Mouse (Mus musculus): ENCODE data around the gene Zfp1.
A peak's percentile ranks its signal among the peaks of the same experiment; 100 is the strongest.

Gene Zfp1

DNA sequence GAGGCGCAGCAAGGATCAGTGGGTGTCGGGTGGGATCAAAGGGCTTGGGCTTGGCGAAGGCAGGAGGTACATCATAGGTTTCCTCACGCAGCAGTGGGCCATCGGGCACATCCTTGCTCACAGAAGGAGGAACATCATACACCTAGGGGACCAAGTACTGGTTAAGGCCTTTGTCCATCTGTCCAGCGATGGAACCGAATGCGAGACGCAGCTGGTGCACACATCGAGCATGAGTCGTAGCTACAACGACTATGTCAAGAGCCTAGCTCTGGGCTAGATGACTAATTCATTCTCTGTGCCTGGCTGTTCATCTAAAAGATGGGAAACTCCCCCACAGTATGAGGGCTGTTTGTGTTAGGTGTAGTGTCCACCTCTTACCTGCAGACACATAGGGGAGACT is 71.1 kb downstream of the Zfp1 start:
- peak in 1 of 2 experiments; percentile 1 for DNase-seq

DNA sequence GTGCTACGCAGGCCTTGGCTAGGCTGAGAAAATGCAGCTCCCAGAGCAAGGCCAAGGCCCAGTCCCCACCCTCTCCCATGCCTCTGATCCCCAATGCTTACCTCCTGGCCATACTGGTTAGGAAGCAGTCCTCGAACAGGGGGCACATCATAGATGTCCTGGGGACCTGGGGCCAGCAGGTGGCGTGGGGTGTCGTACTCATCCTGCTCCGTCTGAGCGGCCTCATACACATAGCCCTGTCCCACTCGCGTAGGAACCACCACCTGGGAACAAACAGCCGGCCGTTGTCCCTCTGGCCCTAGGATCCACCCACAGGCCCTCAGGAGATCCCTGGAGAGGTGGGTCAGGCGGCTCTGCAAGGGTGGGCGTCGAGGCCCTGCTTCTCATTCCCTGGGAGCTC is 72.3 kb downstream of the Zfp1 start:
- DNase-seq = no peak

DNA sequence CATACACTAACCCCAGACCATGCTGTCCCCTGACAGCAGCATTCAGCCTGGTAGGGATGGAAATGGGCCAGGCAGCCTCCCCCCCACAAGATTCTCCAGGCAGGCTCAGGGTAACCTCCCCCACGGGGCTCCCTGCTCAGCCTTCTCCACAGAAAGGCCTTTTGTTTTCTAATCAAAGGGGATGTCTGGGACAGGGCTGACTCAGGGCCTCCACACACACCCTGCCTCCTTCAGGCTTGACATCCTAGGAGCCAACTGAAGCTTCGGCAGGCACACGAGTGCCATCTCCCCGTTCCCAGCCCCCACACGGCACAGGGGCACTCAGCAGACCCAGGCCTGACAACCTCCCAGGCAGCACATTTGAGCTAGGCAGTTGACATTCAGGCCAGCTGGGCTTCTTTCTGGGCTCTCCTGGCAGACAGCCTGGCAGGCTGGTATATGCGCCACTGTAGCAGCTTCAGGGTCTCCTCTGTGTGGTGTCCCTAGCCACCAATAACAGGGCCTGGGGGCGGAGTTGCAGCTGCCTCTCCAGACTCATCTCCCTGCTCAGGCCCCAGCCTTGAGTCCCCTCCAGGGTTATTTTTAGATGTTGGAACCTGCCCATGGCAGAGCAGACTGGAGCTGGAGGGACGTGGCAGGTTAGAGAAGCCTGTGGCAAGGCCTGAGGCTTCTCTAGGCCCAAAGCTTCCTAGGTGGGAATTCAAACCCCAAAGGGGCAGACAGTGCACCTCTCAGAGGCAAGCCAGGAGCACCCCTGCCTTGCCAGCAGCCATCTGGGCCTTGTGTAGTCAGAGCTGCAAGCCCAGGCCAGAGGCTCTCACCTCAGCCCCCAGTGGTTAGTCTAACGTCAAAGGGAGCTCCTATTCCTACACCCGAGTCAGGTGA is 73.6 kb downstream of the Zfp1 start:
- peak in 1 of 2 experiments; percentile 4 for DNase-seq

DNA sequence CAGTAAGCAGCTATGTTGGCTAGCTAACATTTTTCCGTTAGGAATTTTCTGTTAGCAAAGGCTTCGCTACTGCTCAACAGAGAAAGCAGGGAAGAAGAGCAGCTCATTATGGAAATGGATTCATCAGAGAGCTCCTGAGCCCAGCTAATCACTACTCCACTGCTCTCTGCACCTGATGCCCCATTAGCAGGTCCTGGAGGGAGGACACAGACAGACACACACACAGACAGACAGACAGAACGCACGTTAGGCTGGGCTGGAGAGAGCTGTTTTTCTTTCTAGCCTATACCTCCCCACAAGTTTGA is 74.2 kb downstream of the Zfp1 start:
- DNase-seq = no peak

DNA sequence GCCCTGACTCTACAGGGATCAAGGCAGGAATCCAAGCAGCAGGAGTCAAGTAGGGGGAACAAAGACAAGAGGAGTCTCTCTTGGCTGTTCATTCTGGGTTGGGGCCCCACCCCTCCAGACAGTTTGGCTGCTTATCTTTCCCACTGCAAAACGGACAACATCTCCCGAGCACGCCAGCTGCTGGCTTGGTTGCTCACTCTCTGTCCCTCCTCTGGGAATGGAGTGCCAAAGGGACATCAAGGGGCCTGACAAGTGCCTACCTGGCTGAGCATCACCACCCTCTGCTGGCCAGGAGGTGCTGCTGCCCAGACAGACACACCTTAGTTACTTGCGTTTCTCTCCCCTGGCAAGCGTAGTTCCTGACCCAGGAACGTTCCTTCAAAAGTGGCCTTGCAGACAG is 74.7 kb downstream of the Zfp1 start:
- no peak for DNase-seq

DNA sequence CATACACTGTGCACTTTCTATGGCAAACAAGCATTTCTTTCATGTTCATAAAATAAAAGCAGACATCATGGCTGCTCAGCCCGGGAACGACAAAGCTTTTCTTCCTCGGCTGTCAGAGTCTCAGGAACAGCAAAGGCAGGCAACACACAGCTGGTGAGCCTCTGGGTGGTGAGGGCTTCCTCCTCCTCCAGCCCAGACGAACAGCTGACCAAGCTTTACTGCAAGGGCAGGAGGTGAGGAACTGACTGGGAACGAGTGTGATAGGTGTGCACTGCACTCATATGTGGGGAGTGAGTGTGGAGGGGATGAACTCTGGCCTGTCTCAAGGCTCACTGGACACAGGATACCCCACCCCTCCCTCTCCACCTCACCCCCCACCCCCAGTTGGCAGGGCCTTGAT is 75.7 kb downstream of the Zfp1 start:
- DNase-seq = no peak

DNA sequence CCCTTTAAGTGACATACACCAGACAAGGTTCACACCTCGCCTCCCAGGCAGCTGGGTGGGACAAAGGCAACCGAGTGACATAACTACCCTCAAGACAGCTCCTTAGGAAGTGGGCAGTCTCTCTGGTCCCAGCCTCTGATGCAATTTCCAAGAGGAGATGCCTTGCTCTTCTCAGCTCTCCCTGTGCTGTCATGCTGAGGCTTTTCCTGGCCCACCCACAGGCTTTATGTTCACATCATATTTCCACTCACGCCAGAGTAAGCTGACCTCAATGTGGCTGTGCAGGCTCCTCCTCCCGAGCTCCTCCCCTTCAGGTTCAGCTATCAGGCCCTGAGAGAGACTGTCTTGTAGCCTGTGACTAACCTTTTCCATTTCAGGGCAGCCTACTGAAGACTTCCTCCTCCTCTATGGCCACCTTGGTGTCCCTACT is 76.9 kb downstream of the Zfp1 start:
- DNase-seq = no peak

Measured in kidney, adult 8-10 months (tissue).